8 mouse cellular contexts compared by ENCODE assay signal in genomic region chr11:61930098-61930517, GRCm38 (mm10). TPM values are rescaled to one million over a fixed set of nuclear protein-coding genes. Genes with fewer than 3 reads are reported as not detected.
DNase-seq lines count a peak whose midpoint lies in the region; ATAC-seq and TF ChIP-seq lines count a peak whose summit lies in the region.

TSS of gene Akap10 (minus strand) at chr11:61930252.

- ATAC-seq in cerebellum, adult (ENCODE audit: insufficient number of reproducible peaks, low FRiP score, low TSS enrichment), result peak; percentile 89
- peak; percentile 96 for ATAC-seq in forebrain, embryonic 13.5 days
- peak; percentile 98 for ATAC-seq in liver, postnatal 0 days
- ATAC-seq in neural tube, embryonic 14.5 days (ENCODE audit: low read depth), result peak; percentile 94

- H3K9ac ChIP-seq in ES-Bruce4 (ENCODE audit: low read depth, poor library complexity, severe bottlenecking), result peak within 1 kb of the TSS; percentile 94
- H3K9ac ChIP-seq in forebrain, embryonic 13.5 days, result peak within 1 kb of the TSS; percentile 93
- peak within 1 kb of the TSS; percentile 97 for H3K9ac ChIP-seq in liver, postnatal 0 days (replicated peaks)
- H3K9ac ChIP-seq in neural tube, embryonic 14.5 days (replicated peaks; ENCODE audit: low read depth, low read length), result peak within 1 kb of the TSS; percentile 80

- no peak for TF ChIP-seq CTCF in ES-Bruce4 (IDR thresholded peaks at IDR 0.05; ENCODE audit: low read depth, low read length)
- peak; percentile 12; the same call in 1 of the 2 replicates for TF ChIP-seq CTCF in liver, postnatal 0 days (IDR thresholded peaks at IDR 0.05; ENCODE audit: low read depth)

- no peaks in the 10 kb centered on the region for H3K27me3 ChIP-seq in ES-Bruce4 (ENCODE audit: control insufficient read depth, insufficient read depth, low read length, poor library complexity, severe bottlenecking)
- no peaks in the 10 kb centered on the region for H3K27me3 ChIP-seq in forebrain, embryonic 13.5 days
- no peaks in the 10 kb centered on the region for H3K27me3 ChIP-seq in liver, postnatal 0 days (ENCODE audit: insufficient read depth, low read length)
- no peaks in the 10 kb centered on the region for H3K27me3 ChIP-seq in neural tube, embryonic 14.5 days (ENCODE audit: control insufficient read depth, insufficient read depth, low read length)

- H3K4me3 ChIP-seq in ES-Bruce4 (ENCODE audit: low read depth, low read length), result peak within 1 kb of the TSS; percentile 95
- H3K4me3 ChIP-seq in forebrain, embryonic 13.5 days, result peak within 1 kb of the TSS; percentile 93
- peak within 1 kb of the TSS; percentile 99 for H3K4me3 ChIP-seq in liver, postnatal 0 days (ENCODE audit: low read depth, low read length)
- peak within 1 kb of the TSS; percentile 98 for H3K4me3 ChIP-seq in neural tube, embryonic 14.5 days (ENCODE audit: low read depth, low read length)

- H3K36me3 ChIP-seq in ES-Bruce4 (ENCODE audit: control insufficient read depth, insufficient read depth, low read length, poor library complexity, severe bottlenecking), result peaks cover 2% of the 10 kb centered on the region; the same call in 1 of the 2 replicates
- H3K36me3 ChIP-seq in forebrain, embryonic 13.5 days (ENCODE audit: poor library complexity, severe bottlenecking), result 0 out of 2 replicates have a peak, but pooled peaks cover 4% of the 10 kb centered on the region
- H3K36me3 ChIP-seq in liver, postnatal 0 days (replicated peaks; ENCODE audit: insufficient read depth, low read length), result no peaks in the 10 kb centered on the region
- H3K36me3 ChIP-seq in neural tube, embryonic 14.5 days (ENCODE audit: control insufficient read depth, insufficient read depth, low read length), result no peaks in the 10 kb centered on the region

- 0 out of 2 replicates have a peak, but pooled peaks cover 2% of the 10 kb centered on the region for H3K9me3 ChIP-seq in ES-Bruce4 (replicated peaks; ENCODE audit: control insufficient read depth, insufficient read depth, low read length, poor library complexity, severe bottlenecking)
- no peaks in the 10 kb centered on the region for H3K9me3 ChIP-seq in forebrain, embryonic 13.5 days (replicated peaks)
- H3K9me3 ChIP-seq in liver, postnatal 0 days (ENCODE audit: low read length), result no peaks in the 10 kb centered on the region
- H3K9me3 ChIP-seq in neural tube, embryonic 14.5 days (ENCODE audit: control insufficient read depth, low read length), result no peaks in the 10 kb centered on the region

- intact Hi-C loops in heart, postnatal 10 days (cut with DNase I), result no loop called here

- TF ChIP-seq POLR2A in ES-Bruce4 (IDR thresholded peaks at IDR 0.05; ENCODE audit: insufficient read depth, low read length), result peak; percentile 38

- H3K27ac ChIP-seq in ES-Bruce4 (ENCODE audit: insufficient read depth, low read length), result peak within 1 kb of the TSS; percentile 79
- H3K27ac ChIP-seq in forebrain, embryonic 13.5 days, result peak within 1 kb of the TSS; percentile 90
- peak within 1 kb of the TSS; percentile 98 for H3K27ac ChIP-seq in liver, postnatal 0 days (ENCODE audit: low read depth)
- peak within 1 kb of the TSS; percentile 94 for H3K27ac ChIP-seq in neural tube, embryonic 14.5 days (ENCODE audit: low read depth, low read length)

- WGBS in forebrain, embryonic 13.5 days, result under 1% methylated on average over 31 of the region's 43 CpGs
- under 1% methylated on average over 43 of the region's 43 CpGs for WGBS in large intestine, adult 2 months
- WGBS in liver, postnatal 0 days (ENCODE audit: insufficient replicate concordance), result 3% methylated on average over 42 of the region's 43 CpGs
- under 1% methylated on average over 33 of the region's 43 CpGs for WGBS in neural tube, embryonic 14.5 days

- no peaks in the 10 kb centered on the region for H3K4me1 ChIP-seq in ES-Bruce4 (ENCODE audit: control insufficient read depth, insufficient read depth, low read length)
- peaks cover 24% of the 10 kb centered on the region for H3K4me1 ChIP-seq in forebrain, embryonic 13.5 days
- peaks cover 23% of the 10 kb centered on the region for H3K4me1 ChIP-seq in liver, postnatal 0 days (ENCODE audit: insufficient read depth)
- H3K4me1 ChIP-seq in neural tube, embryonic 14.5 days (ENCODE audit: control insufficient read depth, insufficient read depth, low read length), result peaks cover 10% of the 10 kb centered on the region; the same call in 1 of the 2 replicates

- peak within 1 kb of the TSS; percentile 69 for H3K4me2 ChIP-seq in forebrain, embryonic 13.5 days
- peak within 1 kb of the TSS; percentile 90 for H3K4me2 ChIP-seq in liver, postnatal 0 days (ENCODE audit: low read depth, low read length)
- peak within 1 kb of the TSS; percentile 69 for H3K4me2 ChIP-seq in neural tube, embryonic 14.5 days (ENCODE audit: low read depth, low read length)

- DNase-seq in heart, postnatal 10 days, result peak; percentile 96
- DNase-seq in large intestine, adult 2 months (ENCODE audit: low read depth, low spot score), result peak; percentile 80
- DNase-seq in liver, postnatal 0 days, result peak; percentile 97
- DNase-seq in testis, postnatal 10 days (ENCODE audit: low spot score), result peak; percentile 96

- peak; percentile 50; the same call in 1 of the 2 replicates for TF ChIP-seq EP300 in ES-Bruce4 (IDR thresholded peaks at IDR 0.05; ENCODE audit: insufficient read depth, low read depth, low read length)
- TF ChIP-seq EP300 in liver, postnatal 0 days (IDR thresholded peaks at IDR 0.05; ENCODE audit: low read depth), result no peak

RNA-seq across cellular contexts. Expression of gene Akap10, which starts in this region (rescaled TPM):
- polyA plus RNA-seq in ES-Bruce4 (2011; ENCODE audit: insufficient read depth, insufficient read length, low read depth, missing spikeins), result 28.4 and 29.0 TPM in 2 replicates
- polyA plus RNA-seq in forebrain, embryonic 13.5 days (2015; fragmentation: Nextera tagmentation; extraction: Ambion mirVana), result 13.8 and 14.2 TPM in 2 replicates
- 10 to 100 TPM; 17.2 to 19.8 TPM for total RNA-seq in heart, postnatal 10 days (2021)
- 9.0 and 10.7 TPM in 2 replicates for polyA plus RNA-seq in large intestine, adult 2 months (2012; rRNA removed)
- polyA plus RNA-seq in liver, postnatal 0 days (2015; fragmentation: Nextera tagmentation; extraction: Ambion mirVana), result 4.2 and 4.9 TPM in 2 replicates
- 13.7 and 16.9 TPM in 2 replicates for polyA plus RNA-seq in neural tube, embryonic 14.5 days (2014; fragmentation: Nextera tagmentation; extraction: Ambion mirVana)

Comparison
In these comparisons a context has a peak if more than half of its experiments do, and no peak if none do; other contexts are left out.
1. Peak in every context shown above with its lines: DNase-seq, ATAC-seq, H3K4me3 ChIP-seq and H3K27ac ChIP-seq.